Mouse (Mus musculus): ENCODE results near the gene Hk1.

Hk1 gene

DNA sequence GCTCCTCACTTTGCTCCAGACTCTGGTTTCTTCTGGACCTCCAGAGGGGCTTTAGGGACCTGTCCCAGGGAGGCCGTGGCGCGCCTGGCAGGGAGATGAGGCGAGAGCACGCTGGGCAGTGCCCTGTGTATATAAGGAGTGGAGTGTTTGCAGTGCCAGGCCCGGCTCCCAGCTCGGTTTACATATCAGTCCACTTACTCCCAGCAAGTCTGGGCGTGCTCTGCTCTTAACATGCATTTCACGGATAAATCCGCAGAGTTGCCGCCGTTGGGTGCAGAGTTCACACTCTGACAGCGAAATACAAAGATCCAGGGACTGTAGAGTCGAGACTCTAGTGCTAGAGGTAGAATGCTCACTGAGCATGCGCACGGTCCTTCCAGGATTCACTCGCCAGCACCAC, 156.9 kb downstream of the Hk1 start:
- DNase-seq (ENCODE audit: low spot score in 2 of 2), result no peak

DNA sequence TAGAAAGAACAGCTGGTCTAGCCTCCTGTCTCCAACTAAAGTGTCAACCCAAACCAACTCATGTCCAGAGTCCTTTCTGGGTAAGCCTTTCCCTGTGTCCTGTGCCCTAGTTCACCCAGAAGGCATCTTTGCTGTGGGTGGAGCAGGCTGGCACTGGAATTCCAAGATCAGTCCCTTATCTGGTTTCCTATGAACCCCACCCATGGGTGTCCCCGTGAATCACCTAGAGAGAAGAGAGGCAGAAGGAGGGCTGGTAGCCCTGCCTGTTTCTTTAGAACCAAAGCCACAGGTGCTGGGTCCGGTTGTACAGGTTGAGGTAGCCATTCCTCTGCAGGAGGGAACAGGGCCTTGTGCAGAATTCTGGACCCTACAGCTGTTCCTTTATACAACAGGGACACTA, 158.1 kb downstream of the Hk1 start:
- no peak for DNase-seq (ENCODE audit: low spot score in 2 of 2)

DNA sequence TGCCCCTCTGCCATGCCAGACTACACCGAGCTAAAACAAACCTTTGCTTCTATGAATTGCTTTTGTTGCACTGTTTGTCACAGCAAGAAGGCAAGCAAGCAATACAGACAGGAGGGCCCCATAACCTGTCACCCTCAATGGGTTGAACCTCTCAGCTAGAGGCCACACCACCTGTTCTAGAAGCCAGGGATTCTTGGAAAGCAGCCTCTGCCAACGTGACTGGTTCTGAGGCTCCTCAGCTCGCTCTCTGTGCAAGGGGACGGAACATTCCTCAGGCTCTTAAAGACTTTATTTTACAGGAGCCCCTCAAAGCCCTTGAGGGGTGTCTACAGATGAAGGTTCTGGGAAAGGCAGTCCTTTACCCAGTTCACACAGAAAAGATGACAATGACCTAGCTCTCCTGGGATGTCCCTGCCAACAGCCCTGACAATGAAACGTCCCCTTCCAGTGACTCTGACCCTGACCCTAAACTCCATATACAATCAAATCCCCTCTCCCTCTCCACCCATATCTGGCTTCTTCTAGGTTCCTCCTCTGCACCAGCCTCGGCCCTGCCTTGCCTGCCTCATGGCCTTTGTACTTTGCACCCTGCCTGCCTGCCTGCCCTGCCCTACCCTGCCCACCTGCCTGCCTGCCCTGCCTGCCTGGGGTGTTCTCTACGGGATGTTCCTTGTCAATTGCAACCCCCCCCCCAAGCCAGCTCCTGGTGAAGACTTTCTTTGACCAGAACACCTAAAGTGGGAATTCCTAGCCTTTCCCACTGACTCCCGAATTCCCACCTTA, 158.8 kb downstream of the Hk1 start:
- DNase-seq (ENCODE audit: low spot score in 2 of 2), result no peak
